Mouse (Mus musculus): ENCODE measurements around the gene Rpgrip1l. TPM values are rescaled to one million over a fixed set of nuclear protein-coding genes. Genes with fewer than 3 reads are reported as not detected.

The Rpgrip1l gene
- polyA plus RNA-seq, 1 experiment from 2014 or later, result 14.4 TPM

- no peak overlapping the region for H3K4me3 ChIP-seq
- H3K4me1 ChIP-seq, result peaks cover 9% of the 10 kb centered on the region
- WGBS, result 80% methylated on average over 2 of the region's 2 CpGs
- no peak for ATAC-seq (ENCODE audit: low FRiP score, low read depth)
- peaks cover 50% of the 10 kb centered on the region for H3K27me3 ChIP-seq
- H3K36me3 ChIP-seq, result no peaks in the 10 kb centered on the region
- no peak overlapping the region for H3K27ac ChIP-seq (replicated peaks)
- no peaks in the 10 kb centered on the region for H3K9me3 ChIP-seq
- H3K9ac ChIP-seq (replicated peaks), result no peak overlapping the region
- no peak overlapping the region for H3K4me2 ChIP-seq (replicated peaks)
These were observed 119.0 kb downstream of the Rpgrip1l start for GRCm38 (mm10) chr8:91194081-91194480.

- H3K9me3 ChIP-seq, result no peaks in the 10 kb centered on the region
- WGBS, result 91% methylated on average over 5 of the region's 5 CpGs
- H3K4me2 ChIP-seq (replicated peaks), result no peak overlapping the region
- H3K36me3 ChIP-seq, result no peaks in the 10 kb centered on the region
- H3K4me1 ChIP-seq, result peaks cover 6% of the 10 kb centered on the region
- H3K9ac ChIP-seq (replicated peaks), result no peak overlapping the region
- no peak for ATAC-seq (ENCODE audit: low FRiP score, low read depth)
- H3K27me3 ChIP-seq, result peaks cover 53% of the 10 kb centered on the region
- no peak overlapping the region for H3K27ac ChIP-seq (replicated peaks)
- no peak overlapping the region for H3K4me3 ChIP-seq
These were observed 120.1 kb downstream of the Rpgrip1l start for GRCm38 (mm10) chr8:91192941-91193340.

- peaks cover 4% of the 10 kb centered on the region for H3K4me1 ChIP-seq
- no peaks in the 10 kb centered on the region for H3K36me3 ChIP-seq
- H3K4me2 ChIP-seq (replicated peaks), result peak overlapping the region; percentile 39
- no peaks in the 10 kb centered on the region for H3K9me3 ChIP-seq
- H3K27me3 ChIP-seq, result peaks cover 53% of the 10 kb centered on the region
- no peak overlapping the region for H3K27ac ChIP-seq (replicated peaks)
- WGBS, result 10% methylated on average over 17 of the region's 17 CpGs
- ATAC-seq (ENCODE audit: low FRiP score, low read depth), result peak; percentile 75; the same call in 1 of the 2 replicates
- 0 out of 2 replicates have a peak overlapping the region, but pooled peaks have one; percentile 11 for H3K9ac ChIP-seq (replicated peaks)
- no peak overlapping the region for H3K4me3 ChIP-seq
These were observed 122.2 kb downstream of the Rpgrip1l start for GRCm38 (mm10) chr8:91190816-91191340.

GRCm38 (mm10) chr8:91188152-91188551, 124.9 kb downstream of the Rpgrip1l start:
- Histone ChIP-seq H3K4me2 (replicated peaks) (no peak overlapping the region), H3K36me3 (no peaks in the 10 kb centered on the region), H3K27me3 (peaks cover 32% of the 10 kb centered on the region), H3K9ac (replicated peaks) (no peak overlapping the region), H3K9me3 (0 out of 2 replicates have a peak, but pooled peaks cover 9% of the 10 kb centered on the region), H3K4me1 (peaks cover 4% of the 10 kb centered on the region), H3K4me3 (no peak overlapping the region), H3K27ac (replicated peaks) (no peak overlapping the region)
- 83% methylated on average over 10 of the region's 11 CpGs for WGBS
- no peak for ATAC-seq (ENCODE audit: low FRiP score, low read depth)

DNA sequence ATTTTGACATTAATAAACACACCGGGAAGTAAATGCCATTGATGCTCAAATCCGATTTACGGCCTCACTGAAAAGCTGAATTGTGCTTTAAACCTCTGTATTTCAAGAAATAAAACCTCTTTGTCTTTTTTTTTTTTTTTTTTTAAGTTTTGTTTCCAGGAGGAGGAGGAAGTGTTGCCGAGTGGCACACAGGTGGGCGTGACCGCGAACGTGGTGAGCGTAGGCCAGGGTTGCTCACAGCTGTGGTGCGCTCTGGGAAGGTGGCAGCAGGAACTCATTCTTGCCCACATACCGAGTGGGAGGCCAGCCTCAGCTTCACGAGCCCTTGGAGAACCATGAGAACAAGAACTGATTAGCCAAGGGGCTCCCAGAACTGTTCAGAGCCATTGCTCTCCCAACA, 126.7 kb downstream of the Rpgrip1l start:
- no peak overlapping the region for H3K4me3 ChIP-seq
- no peaks in the 10 kb centered on the region for H3K36me3 ChIP-seq
- 0 out of 2 replicates have a peak, but pooled peaks cover 9% of the 10 kb centered on the region for H3K9me3 ChIP-seq
- 85% methylated on average over 12 of the region's 12 CpGs for WGBS
- peaks cover 4% of the 10 kb centered on the region for H3K4me1 ChIP-seq
- no peak for ATAC-seq (ENCODE audit: low FRiP score, low read depth)
- H3K4me2 ChIP-seq (replicated peaks), result no peak overlapping the region
- no peak overlapping the region for H3K27ac ChIP-seq (replicated peaks)
- H3K9ac ChIP-seq (replicated peaks), result no peak overlapping the region
- peaks cover 19% of the 10 kb centered on the region; the same call in 1 of the 2 replicates for H3K27me3 ChIP-seq

- Histone ChIP-seq H3K27ac (replicated peaks) (no peak overlapping the region), H3K9ac (replicated peaks) (no peak overlapping the region), H3K4me3 (no peak overlapping the region), H3K27me3 (peaks cover 7% of the 10 kb centered on the region), H3K9me3 (no peaks in the 10 kb centered on the region), H3K4me1 (no peaks in the 10 kb centered on the region), H3K4me2 (replicated peaks) (no peak overlapping the region), H3K36me3 (no peaks in the 10 kb centered on the region)
- whole genome bisulfite sequencing, result 50% methylated on average over 1 of the region's 1 CpGs
- no peak for ATAC-seq (ENCODE audit: low FRiP score, low read depth)
These were observed 135.4 kb downstream of the Rpgrip1l start for GRCm38 (mm10) chr8:91177708-91178107.

DNA sequence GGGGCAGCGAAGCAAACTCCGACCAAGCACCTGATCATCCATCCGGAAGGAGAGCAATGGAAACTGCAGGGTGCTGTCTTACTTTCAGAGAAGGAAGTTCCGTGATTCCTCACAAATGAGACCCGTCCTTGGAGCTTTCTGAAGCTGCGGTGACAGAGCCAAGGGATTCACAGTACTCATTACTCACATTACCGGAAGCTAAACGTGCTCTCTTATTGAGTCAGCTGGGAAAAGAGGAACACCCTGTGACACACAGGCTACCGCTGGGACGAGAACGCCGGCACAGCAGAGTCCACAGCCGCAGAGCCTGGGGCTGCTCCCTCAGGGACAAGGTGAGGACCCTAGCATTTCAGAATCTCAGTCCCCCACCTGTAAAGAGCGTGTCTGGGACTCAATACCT, 136.9 kb downstream of the Rpgrip1l start:
- peaks cover 8% of the 10 kb centered on the region for H3K4me1 ChIP-seq
- no peak overlapping the region for H3K9ac ChIP-seq (replicated peaks)
- no peak overlapping the region for H3K4me3 ChIP-seq
- H3K4me2 ChIP-seq (replicated peaks), result no peak overlapping the region
- no peak overlapping the region for H3K27ac ChIP-seq (replicated peaks)
- no peaks in the 10 kb centered on the region for H3K36me3 ChIP-seq
- peaks cover 17% of the 10 kb centered on the region for H3K27me3 ChIP-seq
- WGBS, result 76% methylated on average over 14 of the region's 14 CpGs
- no peaks in the 10 kb centered on the region for H3K9me3 ChIP-seq
- ATAC-seq (ENCODE audit: low FRiP score, low read depth), result no peak

DNA sequence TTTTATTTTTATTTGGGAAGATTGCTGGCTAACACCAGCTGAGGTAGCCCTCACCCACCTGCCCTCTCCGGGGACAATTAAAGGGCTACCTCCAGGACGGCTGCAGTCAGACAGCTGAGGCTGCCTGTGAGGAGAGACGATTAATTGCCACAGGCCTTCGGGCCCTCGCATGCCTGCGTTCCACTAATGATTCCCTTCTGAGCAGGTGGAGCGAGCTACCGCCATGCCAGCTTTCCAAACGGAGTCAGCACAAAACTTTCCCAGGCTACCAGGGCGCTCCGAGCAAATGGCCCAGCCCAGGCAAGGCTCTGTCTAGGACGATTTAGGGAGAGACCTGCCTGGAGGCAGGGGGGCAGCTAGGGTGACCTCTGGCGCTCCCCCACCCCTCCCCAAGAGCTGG, 141.5 kb downstream of the Rpgrip1l start:
- Histone ChIP-seq H3K9me3 (no peaks in the 10 kb centered on the region), H3K27ac (replicated peaks) (peak overlapping the region; percentile 49; the same call in 1 of the 2 replicates), H3K27me3 (peaks cover 22% of the 10 kb centered on the region), H3K4me1 (peaks cover 22% of the 10 kb centered on the region), H3K4me2 (replicated peaks) (peak overlapping the region; percentile 44), H3K4me3 (no peak overlapping the region), H3K36me3 (no peaks in the 10 kb centered on the region), H3K9ac (replicated peaks) (no peak overlapping the region)
- 53% methylated on average over 13 of the region's 13 CpGs for WGBS
- ATAC-seq (ENCODE audit: low FRiP score, low read depth), result peak; percentile 77

GRCm38 (mm10) chr8:91170914-91171313, 142.1 kb downstream of the Rpgrip1l start:
- H3K9me3 ChIP-seq, result no peaks in the 10 kb centered on the region
- peak overlapping the region; percentile 31 for H3K27ac ChIP-seq (replicated peaks)
- WGBS, result 30% methylated on average over 14 of the region's 14 CpGs
- H3K9ac ChIP-seq (replicated peaks), result no peak overlapping the region
- no peaks in the 10 kb centered on the region for H3K36me3 ChIP-seq
- peak; percentile 52; the same call in 1 of the 2 replicates for ATAC-seq (ENCODE audit: low FRiP score, low read depth)
- H3K4me1 ChIP-seq, result peaks cover 22% of the 10 kb centered on the region
- peak overlapping the region; percentile 44 for H3K4me2 ChIP-seq (replicated peaks)
- peak overlapping the region; percentile 12 for H3K4me3 ChIP-seq
- H3K27me3 ChIP-seq, result peaks cover 19% of the 10 kb centered on the region

DNA sequence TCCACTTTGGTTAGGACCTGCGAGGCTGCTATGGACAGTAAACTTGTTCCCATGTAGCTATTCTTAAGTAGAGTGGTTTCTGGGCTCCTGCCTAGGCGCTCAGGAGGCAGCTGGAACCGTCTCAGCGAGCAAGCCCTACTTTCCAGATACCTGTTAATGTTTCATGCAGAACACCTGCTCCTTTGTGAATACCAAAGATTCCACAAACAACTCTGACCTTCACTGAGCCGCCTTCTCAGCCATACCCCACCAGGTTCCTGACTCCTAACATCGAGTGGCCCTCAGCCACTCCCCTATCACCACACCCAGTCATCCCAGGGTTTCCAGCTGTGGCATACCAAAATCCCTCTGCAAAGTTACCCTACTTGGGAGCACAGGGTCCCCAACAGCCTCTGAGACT, 142.9 kb downstream of the Rpgrip1l start:
- H3K9ac ChIP-seq (replicated peaks), result no peak overlapping the region
- H3K4me1 ChIP-seq, result peaks cover 22% of the 10 kb centered on the region
- peak overlapping the region; percentile 47 for H3K27ac ChIP-seq (replicated peaks)
- WGBS, result 79% methylated on average over 6 of the region's 6 CpGs
- ATAC-seq (ENCODE audit: low FRiP score, low read depth), result no peak
- no peaks in the 10 kb centered on the region for H3K36me3 ChIP-seq
- H3K9me3 ChIP-seq, result no peaks in the 10 kb centered on the region
- 0 out of 2 replicates have a peak overlapping the region, but pooled peaks have one; percentile 44 for H3K4me2 ChIP-seq (replicated peaks)
- peaks cover 19% of the 10 kb centered on the region for H3K27me3 ChIP-seq
- no peak overlapping the region for H3K4me3 ChIP-seq

Measured in midbrain, embryonic 12.5 days (tissue).